Mouse (Mus musculus): ENCODE results near the gene Rec114.

Gene Rec114

DNA sequence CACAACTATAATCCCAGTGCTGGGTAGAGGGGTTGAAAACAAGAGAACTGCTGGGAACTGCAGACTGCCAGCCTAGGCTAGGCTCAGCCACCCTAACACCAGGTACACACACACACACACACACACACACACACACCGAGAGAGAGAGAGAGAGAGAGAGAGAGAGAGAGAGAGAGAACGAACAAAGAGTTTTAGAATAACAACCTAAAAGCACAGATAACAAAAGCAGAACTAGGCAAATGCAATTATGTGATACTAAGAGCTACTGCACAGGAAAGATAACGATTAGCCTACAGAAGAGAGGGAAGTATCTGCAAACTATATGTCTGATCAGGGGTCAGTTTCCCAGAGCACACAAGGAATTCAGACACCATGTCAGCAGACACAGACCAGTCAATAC is 24.8 kb downstream of the Rec114 start:
- in situ Hi-C loops (cut with MseI, MboI), result no loop called here

DNA sequence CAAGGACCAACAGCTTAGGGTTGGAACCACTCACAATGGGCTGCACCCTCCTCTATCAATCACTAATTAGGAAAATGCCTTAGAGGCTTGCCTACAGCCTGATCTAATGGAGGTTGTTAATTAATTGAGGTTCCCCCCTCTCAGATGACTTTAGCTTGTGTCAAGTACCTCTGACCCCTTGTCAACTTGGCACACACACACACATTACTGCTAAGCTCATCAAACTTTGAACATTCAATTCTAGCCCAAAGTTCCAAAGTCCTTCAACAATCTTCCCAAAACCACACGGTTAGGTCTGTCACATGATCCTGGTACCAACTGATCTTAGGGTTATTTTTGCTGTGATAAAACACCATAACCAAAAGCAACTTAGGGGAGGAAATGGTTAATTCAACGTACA is 26.9 kb downstream of the Rec114 start:
- in situ Hi-C loops (cut with MseI, MboI), result no loop called here

DNA sequence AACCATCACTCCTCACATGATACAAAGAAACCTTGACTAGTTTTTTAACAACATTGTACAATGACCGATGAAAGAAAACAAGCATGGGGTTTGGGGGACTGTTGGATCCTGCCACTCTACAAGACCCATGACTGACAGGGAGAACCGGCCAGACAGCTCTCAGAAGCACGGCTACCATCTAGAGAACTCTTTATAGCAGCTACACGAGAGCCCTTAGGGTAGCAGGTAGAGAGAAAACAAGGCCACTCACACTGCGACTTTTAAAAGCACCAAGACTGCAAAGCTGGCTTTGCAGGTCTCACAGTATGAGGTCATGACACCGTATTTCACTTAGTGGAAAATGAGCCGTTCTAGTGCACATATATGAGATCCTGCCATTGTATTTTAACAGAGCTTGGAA is 33.1 kb downstream of the Rec114 start:
- in situ Hi-C loops (cut with MseI, MboI), result no loop called here

DNA sequence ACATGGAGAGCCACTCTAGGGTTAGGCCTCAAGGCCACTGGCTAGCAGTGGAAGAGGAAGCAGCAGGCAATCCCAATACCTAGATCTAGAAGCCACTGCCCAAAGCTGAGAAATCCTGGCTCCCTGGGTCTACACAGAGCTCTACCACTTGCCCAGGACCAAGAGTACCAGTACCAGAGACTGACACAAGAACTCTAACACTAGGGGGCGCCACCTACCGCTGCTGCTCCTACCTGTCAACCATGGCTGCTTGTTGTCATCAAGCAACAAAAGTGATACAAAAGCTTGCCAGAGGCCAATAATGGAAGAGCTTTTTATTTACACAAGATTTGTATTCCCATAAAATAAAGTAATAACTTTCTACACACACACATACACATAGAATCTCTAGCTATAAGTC is 33.8 kb downstream of the Rec114 start:
- in situ Hi-C loops (cut with MseI, MboI), result no loop called here

DNA sequence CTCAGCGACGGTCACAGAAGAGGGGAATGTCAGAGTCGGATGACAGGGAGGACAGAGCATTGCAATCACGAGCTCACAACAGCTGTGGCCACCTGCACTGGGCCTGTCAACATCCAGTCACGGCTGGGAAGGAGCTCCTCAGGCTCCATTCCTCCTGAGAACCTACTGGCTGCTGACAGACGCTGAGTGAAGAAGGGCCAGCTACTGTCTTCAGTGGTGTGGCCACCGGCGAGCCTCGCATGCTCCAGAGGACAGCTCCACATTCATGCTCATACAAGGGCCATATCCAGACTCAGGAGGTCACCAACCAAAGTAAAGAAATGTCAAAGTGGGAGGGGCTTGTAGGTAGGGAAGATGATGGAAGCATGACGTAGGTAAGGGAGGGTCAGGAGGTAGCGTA is 36.0 kb downstream of the Rec114 start:
- in situ Hi-C loops (cut with MseI, MboI), result no loop called here

DNA sequence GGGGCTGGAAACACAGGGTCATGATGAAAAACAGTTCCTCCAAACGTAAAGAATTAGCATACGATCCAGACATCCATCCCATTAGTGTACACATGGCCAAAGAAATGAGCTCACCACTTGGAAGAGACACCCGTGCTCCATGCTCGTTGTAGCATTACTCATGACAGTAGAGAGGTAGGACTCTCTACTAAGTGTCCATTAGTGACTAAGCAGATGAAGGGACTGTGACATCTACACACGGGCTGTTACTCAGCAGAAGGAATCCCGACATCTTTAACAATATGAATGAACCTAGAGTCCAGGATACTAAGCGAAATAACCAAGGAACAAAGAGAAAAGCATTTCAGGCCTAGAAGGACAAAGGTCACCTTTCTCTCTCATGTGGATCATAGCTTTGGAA is 37.7 kb downstream of the Rec114 start:
- in situ Hi-C loops (cut with MseI, MboI), result no loop called here

DNA sequence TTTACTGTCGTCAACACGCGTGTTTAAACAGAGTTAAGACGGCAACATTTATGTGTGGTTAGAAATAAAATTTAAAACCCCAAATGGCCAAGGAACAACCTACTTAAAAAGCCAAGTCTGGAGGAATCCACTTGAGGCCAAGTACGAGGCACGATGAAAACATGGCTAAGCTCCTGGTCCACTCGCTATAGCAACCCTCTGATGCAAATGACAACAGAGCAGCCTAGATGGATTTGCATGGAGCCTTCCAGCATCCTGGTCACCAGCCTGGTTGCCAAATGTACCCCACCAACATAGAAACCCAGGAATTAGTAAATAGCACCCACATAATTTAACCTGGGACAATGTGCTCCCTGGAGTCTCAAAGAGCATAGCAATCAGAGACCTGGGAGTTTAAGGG is 40.0 kb downstream of the Rec114 start:
- in situ Hi-C loops (cut with MseI, MboI), result no loop called here

DNA sequence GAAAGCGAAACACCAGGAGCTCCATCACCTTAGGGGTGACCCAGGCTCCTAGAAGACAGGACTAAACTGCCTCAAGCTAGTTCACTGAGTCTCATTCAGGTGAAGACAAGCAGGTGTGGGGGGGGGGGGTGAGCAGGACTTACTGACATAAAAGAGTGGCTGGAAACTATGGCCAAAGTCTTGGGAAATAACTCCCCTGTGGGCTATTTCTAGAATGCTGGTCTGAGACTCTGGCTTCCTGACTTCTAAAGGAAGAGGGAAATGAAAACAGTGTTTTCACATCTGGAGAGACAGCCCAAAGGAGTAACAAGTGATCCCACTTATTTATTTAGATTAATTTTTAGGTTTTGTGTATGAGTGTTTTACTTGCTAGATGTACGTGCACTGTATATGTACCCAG is 42.0 kb downstream of the Rec114 start:
- in situ Hi-C loops (cut with MseI, MboI), result no loop called here

DNA sequence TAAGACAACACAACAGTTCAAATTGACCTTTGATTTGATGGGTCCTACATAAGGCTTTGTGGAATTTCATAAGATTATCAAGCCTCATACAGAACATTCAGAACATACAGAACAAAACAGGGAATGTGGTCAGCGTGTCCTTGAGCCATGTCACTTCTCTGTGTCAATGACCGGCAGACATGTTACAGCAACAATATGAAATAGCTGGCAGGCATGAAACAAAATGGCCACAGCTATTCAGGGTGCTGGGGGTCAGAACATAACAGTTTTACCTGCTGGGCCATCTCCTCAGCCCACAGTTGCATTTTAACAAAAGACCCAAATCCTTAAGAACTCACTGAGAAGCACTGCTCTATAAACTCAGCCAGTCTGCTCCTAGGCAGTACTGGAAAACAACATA is 45.3 kb downstream of the Rec114 start:
- in situ Hi-C loops (cut with MseI, MboI), result no loop called here

DNA sequence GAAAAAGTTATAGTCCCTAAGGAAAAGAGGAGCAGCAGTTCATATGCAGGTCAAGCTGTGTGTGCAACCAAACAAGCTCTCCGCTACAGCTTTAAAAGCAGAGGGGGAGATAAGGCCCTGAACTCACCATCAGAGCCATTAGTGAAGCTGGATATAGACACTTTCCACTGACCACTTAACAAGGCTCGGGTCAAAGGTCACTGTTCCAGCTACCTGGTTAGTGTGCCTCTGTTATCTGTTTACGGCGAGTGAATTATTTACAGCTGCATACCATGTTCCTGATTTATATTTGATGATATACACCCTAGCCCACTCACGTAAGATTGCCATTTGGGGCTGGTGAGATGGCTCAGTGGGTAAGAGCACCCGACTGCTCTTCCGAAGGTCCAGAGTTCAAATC is 52.3 kb downstream of the Rec114 start:
- in situ Hi-C loops (cut with MseI, MboI), result no loop called here

DNA sequence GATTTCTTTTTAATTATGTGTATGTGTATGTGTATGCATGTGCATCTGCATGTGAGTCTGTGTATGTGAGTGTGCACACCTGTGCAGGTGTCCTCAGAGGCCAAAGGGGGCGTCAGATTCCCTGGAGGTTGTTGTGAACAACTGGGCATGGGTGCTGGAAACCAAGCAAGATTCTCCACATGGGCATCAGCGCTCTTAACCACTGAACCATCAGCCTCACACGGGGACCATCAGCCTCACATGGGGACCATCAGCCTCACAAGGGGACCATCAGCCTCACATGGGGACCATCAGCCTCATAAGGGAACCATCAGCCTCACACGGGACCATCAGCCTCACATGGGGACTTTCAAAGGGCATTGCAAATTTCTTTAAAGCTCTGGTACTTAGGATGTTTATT is 53.1 kb downstream of the Rec114 start:
- in situ Hi-C loops (cut with MseI, MboI), result no loop called here

DNA sequence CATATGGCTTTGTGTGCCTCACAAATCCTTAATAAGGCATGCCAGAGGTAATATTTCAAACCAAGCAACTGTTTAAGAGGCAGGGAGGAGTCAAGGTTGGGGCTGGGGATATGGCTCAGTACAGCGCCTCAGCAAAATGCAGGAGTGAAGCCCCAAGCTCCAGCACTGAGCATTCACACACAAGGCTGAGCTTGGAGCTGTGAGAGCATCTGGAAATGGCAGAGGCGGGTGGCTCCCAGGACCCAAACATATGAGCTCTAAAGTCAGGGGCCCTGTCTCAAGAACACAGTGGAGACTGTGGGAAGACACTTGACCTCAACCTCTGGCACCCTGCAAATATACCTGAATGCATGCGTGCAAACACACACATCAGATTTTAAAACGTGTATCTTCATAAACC is 55.7 kb downstream of the Rec114 start:
- in situ Hi-C loops (cut with MseI, MboI), result no loop called here

DNA sequence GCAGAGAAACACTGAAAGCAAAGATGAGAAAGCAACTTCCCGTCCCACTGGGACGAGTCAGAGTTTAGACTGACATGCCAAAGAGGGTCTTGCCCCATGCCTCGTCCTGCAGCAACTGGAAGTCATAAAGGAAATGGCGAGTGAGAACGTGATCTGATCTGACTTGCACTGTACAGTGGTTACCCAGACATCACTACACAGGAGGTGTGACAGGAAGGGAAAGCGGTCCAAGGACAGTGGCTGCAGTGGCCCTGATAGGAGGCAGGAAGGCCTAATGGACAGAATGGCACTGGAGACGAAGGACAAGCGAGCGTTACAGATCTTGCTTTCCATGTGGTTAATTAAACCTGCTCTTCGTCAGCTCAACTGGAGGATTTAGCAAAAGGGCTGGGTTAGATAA is 58.5 kb downstream of the Rec114 start:
- in situ Hi-C loops (cut with MseI, MboI), result no loop called here

DNA sequence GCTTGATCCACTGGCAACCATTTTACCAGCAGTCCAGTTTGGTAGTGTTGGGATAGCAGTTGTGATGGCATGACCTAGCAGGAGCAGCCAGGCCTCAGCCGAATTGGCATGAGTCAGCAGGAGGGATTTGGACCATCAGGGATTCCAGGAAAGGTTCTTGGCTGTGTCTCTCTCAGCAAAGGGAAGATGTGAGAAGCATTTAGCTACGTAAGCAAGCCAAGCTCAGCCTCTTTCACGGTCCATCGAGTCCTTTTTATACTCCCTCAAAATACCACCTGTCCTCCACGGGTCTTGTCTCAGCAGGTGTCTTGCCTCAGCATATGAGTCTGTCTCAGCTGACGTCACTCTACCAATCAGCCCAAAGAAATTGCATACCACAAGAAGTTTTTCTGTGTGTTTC is 60.4 kb downstream of the Rec114 start:
- in situ Hi-C loops (cut with MseI, MboI), result no loop called here

DNA sequence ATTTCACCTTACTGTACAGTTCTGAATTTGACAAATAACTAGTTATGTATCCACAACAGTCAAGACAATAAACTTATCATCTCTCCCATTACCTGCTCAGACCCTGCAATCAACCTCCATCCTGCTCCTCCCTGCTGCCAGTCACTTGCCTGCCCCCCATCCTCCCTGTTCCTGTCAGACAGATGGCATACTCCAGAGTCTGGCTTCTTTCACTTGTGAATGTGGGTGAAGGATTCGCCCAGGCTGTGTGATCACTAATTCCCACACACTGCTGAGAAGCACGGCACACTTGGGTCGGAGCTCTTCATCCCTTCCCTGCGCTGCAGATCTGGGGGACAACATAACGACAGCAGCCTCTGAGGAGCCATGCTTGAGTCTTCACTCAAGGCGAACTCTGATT is 61.7 kb downstream of the Rec114 start:
- in situ Hi-C loops (cut with MseI, MboI), result no loop called here

DNA sequence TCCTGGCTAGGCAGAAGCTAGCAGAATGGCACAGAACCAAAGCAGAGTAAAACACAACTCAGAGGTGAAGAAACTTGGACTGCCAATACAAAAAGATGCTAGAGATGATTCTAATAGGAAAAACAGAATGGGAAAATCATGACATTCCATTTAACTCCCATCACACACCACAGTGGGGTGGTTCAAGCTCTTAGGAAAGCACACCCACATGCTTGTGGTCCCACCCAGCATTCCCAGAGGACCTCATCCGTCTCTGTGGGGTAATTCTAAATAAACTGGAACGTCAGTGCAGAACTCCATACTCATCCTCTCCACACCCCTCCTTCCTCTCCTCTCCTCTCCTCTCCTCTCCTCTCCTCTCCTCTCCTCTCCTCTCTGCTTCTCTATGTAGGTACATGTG is 62.4 kb downstream of the Rec114 start:
- in situ Hi-C loops (cut with MseI, MboI), result no loop called here

DNA sequence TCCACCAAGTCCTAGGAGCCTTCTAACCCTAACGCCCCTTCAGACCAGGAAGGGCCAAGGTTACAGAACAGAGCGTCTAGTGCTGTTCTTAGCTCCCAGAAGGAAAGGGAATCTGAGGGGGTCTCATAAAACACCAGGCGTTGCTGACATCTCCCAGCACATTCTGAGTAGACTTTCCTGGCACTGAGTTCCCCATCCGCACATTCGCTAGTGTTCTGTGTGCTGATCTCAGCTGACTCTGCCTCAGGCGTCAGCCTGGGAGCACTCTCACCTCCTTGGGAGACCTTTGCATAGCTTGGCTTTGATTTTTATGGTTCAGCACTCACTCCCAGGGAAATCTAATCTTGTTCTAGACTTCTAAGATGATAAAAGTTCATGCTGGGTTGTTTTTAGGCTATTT is 68.4 kb downstream of the Rec114 start:
- in situ Hi-C loops (cut with MseI, MboI), result no loop called here

DNA sequence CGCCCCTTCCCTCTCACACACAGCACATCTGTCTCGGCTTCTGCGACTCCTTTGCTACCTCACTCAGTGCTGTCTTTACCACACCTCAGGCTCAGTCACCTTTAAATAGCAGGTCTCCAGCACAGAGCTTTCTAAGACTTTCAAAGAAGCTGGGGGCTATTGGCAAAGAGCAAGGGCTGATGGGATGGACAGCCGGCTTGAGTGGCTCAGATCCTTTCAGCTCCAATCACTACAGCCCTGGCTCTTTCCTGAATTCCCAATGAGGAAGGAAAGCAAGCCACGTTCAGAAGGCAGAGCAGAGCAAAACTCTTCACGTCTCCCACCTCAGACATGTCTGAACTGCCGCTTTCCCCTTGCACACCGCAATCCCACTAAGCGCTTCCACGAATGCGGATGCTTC is 69.0 kb downstream of the Rec114 start:
- in situ Hi-C loops (cut with MseI, MboI), result no loop called here

DNA sequence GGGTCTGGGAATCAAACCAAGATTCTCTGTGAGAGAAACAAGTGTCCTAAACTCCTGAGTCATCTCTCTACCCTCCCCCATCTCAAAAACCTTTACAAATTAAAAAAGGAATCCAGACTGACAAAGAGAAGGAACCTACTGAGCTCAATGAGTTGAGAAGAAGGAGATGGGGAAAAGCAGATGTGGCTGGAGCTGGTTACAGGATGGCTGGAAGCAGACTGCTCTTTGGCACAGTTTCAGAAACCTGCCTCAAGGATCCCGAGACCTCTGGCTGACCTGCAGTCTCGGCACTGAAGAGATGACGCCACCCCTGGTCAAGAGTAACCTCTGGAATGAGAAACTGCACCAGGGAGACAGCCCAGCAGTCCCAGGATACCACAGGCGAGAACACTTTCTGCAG is 71.3 kb downstream of the Rec114 start:
- in situ Hi-C loops (cut with MseI, MboI), result no loop called here

DNA sequence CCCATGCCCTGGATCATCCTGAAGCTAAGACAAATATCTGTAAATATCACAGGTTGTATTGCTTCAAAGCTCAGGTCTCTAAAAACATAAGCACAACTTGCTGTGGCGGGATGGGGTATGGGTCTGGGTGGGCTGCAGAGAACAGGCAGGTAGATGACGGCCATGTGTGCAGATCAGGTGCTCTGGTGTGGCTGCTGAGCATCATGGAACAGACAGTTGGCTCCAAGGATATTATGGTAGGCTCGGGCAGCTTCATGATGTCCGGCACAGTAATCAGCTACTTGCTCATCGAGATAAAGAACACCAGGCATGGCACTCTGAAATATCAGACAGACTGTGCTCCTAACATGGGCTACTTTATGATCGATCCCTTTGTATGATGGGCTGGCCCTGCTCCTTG is 73.9 kb downstream of the Rec114 start:
- in situ Hi-C loops (cut with MseI, MboI), result no loop called here

DNA sequence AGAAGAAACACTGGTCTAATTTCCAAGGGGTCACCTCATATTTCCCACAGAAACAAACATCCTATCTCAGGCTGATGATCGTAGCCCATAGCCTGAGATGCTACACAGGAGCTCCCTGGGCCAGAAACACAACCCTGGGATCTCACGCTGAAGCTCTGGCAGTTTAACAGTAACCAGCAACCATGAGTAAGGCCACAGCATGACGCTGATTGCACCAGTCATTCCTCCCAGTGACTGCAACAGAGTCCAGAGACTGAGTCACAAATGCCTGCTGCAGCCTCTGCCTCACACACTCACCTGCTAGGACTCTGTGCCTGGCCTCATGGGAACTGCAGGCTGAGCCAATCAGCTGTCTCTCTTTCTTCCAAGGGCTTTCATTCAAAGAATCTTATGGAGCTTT is 74.7 kb downstream of the Rec114 start:
- in situ Hi-C loops (cut with MseI, MboI), result no loop called here

DNA sequence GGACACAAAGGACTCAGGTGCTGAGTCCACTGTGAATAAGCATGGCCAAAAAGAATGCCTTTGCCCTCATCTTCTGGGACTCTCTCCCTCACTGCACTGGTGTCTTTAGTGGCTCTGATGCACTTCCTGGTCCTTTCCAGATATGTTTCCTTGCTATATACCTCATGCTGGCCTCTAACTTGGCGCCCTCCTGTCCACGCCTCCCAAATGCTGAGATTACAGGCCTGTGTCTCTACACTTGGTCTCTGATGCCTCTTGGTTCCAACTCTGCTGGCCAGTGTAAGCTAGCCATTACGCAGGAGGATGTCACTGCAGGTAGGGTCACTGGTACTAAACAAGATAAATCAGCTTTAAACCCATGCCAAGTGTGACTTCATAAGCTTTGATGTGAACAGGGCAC is 75.6 kb downstream of the Rec114 start:
- in situ Hi-C loops (cut with MseI, MboI), result no loop called here

DNA sequence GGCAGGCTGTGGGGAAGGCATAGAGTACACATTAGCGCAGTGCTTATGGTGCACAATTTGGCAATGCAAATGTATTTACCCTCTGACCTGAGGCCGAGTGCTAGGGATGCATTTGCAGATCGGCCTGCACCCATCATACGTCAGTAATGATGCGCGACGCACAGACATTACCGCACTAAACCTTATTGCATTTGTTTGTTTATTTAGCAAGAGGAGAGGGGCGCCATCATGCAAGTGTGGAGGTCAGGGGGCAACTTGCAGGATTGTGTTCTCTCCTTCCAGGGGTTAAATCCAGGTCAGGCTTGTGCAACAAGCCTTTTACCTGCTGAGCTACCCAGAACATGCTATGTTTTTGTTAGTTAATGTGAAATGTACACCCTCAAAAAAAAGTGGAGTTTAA is 76.5 kb downstream of the Rec114 start:
- in situ Hi-C loops (cut with MseI, MboI), result no loop called here

DNA sequence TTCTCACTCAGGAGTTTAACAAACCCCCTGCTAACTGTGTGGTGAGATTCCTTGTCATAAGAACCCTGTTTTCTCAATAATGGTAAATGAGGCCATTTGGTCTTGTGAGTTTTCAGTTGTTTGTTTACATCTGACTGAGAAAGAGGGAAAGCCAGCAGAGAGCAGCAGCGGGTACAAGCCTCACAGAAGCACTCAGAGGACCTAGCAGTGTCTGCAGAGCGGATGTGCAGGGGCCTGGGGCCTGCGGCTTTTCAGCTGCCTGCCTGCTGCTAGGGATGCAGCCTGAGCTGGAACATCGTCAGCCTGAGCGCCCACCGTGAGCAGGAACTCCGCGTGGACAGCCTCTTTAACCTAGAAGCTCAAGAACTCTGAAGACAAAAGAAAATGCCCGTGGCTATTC is 77.6 kb downstream of the Rec114 start:
- in situ Hi-C loops (cut with MseI, MboI), result no loop called here

DNA sequence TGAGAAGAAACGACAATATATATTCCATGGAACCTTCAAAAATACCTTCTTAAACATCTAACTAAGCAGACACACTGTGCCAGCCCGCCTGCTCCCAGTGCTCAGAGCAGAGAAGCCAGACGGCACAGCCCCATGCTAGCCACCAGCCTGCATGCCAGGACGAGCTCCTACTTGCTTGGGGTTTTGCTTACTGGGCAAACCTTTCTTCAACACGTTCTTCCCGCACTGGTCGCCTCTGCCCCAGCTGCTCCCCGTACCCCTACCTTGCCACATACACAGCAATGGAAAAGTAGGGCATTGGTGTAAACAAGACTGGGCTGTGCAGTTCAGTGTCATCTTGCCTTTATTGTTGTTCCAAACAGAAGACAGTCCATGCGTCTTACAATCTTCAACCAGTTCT is 78.3 kb downstream of the Rec114 start:
- in situ Hi-C loops (cut with MseI, MboI), result no loop called here
